Mouse (Mus musculus): Measurements from ENCODE around the gene Sh3pxd2a.
A peak's percentile ranks its signal among the peaks of the same experiment; 100 is the strongest.
"Not testable (repeated sequence)": the region's sequence is repeated elsewhere in the genome, so short reads cannot be mapped to it uniquely, and the experiment has no call there.

Sh3pxd2a gene

DNA sequence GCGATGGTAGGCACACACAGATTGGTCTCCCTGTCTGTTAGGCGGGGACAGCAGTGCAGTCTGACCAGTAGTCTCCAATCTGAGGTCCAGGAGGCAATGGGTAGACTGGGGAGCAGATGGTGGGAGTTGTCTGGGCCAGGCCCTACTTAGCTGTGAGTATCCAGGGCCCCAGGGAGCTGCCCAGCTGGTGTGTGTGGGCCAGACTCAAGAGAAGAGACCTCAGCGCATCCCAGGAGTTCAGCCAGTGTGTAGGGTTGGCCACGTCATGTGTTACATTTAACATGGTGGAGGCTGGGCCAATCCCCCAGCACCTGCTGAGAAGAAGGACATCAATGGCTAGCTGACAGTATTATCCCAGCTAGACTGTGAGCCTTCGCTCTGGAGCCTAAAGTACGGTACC, 56.9 kb downstream of the Sh3pxd2a start:
- no peak for DNase-seq (ENCODE audit: low spot score)

DNA sequence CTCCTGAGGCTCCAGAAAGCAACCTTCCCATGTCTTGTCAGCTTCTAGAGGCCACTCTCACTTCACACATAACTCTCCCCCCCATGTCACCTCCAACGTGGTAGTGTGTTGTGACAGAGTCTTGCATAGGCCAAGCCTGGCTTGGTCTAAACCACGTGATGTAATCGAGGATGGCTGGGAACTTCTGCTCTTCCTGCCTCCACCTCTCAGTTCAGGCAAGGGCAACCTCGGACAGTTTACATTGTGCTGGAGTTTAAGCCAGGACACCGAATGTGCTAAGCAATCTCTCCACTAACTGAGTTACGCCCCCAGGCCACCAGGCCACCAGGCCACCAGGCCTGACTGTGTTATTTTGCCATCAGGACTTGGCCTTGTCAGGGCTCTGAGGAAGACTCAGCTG, 57.7 kb downstream of the Sh3pxd2a start:
- no peak for DNase-seq (ENCODE audit: low spot score)

DNA sequence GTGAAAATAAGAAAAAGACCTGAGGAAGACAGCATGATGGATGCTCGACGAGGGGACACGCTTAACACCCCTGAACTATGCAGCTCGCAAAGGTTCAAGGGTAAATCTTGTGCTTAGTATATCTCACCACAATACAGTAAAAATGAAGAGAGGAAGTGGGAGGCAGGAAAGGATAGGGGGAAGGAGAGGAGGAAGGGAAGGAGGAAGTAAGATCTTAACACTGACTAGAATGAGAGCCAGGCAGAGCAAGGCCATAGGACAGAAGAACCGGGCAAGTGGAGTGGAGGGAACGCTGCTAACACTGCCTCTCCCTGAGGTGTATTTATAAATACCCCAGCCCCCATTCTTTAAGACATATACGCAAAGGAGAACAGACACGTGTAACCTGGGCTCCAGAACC, 58.7 kb downstream of the Sh3pxd2a start:
- no peak for DNase-seq (ENCODE audit: low spot score)

DNA sequence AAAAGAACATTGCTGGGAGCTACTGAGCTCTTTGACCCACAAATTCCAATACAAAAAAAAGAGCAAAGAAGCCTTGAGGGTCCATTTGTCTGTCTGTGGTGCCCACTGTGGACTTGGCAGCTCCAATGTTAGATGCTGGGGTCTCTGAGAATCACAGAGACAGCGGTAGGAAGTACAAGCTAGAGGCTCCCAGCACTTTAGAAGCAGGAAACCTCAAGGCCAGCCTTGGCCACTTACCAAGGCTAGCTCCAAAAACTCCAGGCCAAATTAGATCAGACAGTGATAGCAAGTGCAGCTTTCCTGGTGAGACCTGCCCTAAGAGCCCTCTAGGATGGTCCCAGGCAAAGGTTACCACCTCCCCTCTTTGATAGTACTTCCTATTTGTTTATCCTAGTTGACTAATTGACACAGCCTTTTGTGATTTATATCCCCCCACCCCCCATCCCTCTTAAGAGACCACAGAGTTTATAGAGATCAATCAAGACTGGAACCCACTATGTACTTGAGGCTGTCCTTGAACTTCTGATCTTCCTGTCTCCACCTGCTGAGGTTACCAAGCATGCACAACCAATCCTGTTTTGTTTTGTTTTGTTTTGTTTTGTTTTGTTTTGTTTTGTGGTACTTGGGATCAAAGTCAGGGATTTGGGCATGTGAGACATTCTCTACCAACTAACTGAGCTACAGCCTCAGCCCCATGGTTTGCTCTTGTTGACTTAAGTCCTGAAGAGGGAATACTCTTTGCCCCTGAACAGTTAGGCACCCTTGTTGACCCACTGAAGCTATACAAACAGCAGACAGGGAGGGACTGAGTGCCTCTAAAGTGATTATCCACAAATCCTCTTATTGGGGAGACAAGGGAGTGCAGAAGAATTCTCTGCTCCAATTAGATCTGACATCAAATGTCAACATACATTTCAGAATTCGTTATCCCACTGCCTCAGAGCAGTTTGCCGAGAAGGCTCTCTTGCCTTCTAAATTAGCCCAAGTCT, 60.5 kb downstream of the Sh3pxd2a start:
- no peak for DNase-seq (ENCODE audit: low spot score)

DNA sequence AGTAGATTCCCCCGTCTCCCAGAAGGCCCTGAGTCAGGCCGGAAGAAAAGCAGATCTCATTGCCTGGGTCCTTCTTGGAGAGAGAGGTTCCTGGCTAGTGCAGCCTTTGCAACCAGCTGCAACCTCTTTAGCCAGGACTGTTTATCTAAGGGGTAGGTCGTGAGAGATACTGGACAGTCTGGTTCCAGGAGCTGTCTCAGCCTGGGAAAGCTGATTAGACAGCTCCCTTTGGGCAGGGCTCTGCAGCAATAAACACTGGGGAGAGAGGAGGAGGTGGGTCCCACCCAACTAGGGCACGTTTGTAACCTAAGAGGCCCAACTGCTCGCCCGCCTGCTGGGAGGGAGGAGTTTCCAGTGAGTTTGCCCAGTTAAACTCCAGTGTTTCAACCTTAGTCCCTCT, 61.2 kb downstream of the Sh3pxd2a start:
- DNase-seq (ENCODE audit: low spot score), result peak; percentile 33

DNA sequence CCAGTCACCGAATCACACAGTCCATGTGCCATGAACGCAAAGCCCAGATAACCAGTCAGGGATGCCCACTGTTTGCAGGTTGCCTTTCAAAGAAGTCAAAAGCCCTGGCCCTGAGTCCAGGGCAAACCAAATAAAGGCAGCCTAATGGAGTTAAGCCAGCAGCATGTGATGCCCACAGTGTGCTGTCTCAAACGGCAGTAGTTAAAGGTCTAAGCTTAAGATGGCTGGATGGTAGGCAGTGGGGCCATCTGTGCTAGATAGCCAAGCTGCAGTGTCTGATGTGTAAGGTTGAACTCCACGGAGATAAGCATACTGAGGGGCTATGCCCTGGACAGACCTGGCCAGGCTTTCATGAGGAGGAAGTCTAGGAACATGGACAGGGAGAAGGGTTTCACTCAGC, 61.7 kb downstream of the Sh3pxd2a start:
- no peak for DNase-seq (ENCODE audit: low spot score)

DNA sequence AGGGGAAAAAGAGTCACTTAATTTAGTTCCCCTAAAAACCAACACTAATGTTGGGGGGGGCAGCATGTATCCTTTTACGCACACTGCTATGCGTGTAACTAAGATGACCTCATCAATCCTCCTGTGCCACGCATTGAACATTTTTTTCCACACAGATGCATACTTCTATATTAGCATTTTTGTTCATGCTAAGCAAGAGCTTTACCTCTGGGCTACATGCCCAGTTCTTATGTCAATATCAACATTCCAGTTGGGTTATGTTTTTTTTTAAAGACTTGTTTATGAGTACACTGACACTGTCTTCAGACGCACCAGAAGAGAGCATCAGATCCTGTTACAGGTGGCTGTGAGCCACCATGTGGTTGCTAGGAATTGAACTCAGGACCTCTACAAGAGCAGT, 64.5 kb downstream of the Sh3pxd2a start:
- DNase-seq (ENCODE audit: low spot score), result no peak

DNA sequence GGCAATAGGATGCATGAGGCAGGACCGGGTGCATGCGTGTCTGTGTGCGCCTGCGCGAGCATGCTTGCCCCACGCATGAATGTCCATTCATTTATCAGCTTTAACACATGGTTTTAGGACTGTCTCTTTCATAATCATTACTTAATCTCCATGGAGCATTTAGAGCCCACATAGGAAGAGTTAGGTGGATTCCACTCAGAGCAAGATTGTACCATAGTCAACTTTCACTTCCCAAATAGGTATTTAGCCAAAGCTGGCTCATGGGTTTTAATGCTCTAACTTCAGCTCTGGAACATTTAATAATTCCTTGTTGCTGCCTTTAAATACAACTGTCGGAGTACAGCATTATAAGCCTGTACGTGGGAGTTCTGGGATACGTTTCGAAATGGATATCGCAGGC, 65.2 kb downstream of the Sh3pxd2a start:
- DNase-seq (ENCODE audit: low spot score), result no peak

DNA sequence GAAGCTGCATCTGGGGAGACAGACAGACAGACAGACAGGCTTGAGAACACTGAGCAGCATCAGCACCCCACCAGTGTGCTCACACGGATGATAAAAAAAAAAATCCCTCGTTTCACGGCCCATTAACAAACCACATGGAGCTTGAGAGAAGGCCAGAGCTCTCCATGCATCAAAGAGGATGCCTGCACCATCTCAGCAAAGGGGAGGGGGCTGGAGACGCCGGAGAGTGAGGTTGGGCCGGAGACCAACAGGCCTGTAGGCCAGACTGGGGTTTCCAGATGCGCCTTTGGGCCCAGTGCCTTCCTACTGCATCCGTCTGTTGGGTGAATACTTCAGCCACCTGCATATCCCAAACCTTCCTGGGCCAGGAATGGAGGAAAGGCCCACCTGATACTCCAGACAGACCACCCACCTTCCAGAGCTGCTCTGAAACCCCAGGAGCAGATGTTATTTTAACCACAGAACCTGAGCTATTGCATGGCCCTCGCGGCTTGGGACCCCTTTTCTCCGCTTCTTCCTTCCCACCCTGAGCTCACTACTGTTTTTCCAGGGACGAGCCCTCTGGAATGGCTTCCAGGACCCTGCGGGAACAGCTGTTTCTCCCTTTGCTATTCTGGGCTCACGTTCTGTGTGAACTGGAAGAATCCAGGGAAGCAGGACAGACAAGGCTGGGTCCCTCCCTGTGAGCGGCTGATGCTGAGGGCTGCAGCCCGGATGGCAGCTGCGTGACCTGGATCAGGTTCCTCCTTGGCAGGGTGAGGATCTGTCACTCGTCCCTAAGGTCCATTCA, 66.1 kb downstream of the Sh3pxd2a start:
- DNase-seq (ENCODE audit: low spot score), result no peak

DNA sequence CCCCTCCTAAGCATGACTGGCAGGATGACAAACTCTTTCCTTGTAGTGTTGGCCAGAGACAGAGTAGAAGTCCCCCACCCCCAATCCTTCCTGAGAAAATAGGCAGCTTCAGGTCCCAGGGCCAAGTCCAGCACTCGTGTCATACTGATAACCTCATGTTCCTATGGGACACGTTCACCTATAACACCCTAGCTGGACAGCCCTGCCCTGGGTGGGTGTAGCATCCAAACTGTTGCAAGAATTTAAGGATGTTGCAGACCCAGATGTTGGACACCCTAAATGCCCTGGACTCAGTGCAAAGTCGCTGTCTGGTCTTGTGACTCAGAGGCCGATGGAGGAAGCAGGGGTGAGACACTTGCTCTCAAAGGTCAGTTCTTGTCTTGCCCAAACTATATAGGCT, 68.9 kb downstream of the Sh3pxd2a start:
- DNase-seq (ENCODE audit: low spot score), result no peak

DNA sequence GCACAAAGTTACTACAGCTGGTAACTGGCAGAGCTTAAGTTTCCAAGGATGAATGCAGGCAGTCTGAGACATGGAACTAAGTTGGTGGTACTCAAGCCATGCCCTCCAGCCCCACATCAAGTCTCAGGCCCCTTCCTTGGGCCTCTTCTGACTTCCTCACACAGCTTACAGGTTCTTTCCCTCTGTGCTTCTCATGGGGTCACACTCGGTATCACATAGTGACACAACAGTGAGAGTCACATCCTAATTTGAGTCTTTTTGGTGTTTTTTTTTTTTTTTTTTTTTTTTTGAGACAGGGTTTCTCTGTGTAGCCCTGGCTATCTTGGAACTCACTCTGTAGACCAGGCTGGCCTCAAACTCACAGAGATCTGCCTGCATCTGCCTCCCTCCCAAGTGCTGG, 69.4 kb downstream of the Sh3pxd2a start:
- not testable (repeated sequence) for DNase-seq (ENCODE audit: low spot score)

DNA sequence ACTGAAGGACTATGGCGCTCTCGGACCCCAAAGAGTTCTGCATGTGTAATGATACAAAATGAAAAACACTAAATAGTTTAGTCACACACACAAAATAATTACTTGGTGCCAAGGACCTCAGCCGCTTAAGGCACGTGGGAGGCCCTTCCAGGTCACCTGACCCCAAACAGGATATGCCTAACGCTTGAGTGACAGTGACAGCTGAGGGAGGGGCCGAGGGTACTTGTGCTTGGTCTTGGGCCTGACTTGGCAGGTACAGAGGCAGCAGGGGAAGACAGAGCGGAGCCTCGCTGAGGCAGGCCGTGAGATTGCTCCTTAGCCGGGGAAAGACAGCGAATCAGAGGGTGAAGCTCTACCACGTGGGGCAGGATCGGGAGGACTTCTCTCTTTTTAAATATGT, 73.3 kb downstream of the Sh3pxd2a start:
- DNase-seq (ENCODE audit: low spot score), result no peak

DNA sequence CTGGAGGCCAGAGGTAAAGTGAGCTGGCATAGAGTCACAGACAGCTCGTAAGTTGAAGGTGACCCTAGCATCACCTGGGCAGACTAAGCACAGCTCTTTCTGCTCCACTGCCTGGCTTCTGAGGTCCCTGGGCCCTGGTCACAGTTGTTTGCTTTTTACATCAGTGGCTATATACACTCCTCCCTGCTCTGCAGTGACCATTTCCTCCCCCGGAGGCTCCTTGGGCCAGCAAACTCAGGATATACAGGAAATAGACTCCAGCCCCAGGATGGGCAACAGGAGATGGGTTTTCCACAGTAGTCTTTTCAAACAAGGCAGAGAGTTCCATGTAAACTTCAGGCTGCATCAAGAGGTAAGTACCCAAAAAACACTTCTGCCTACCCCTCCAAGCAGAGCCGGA, 76.3 kb downstream of the Sh3pxd2a start:
- no peak for DNase-seq (ENCODE audit: low spot score)

DNA sequence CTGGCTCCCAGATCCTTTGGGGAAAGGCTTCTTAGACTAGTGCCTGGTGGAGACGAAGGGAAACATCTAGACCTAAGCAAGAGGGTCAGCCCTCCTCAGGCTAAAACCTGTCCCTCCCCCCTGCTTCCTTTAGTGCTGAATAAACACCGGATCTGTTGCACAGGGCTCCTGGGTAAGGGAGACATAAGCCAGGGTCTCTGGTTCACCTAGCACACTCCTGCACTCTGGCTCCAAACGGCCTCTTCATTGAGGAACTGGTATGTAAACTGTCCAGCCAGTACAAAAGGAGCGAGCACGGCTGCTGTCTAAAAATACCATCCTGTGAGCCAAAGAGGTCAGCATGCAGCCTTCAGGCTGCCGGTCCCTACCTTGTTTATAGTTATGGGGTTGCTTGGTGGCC, 76.8 kb downstream of the Sh3pxd2a start:
- no peak for DNase-seq (ENCODE audit: low spot score)

DNA sequence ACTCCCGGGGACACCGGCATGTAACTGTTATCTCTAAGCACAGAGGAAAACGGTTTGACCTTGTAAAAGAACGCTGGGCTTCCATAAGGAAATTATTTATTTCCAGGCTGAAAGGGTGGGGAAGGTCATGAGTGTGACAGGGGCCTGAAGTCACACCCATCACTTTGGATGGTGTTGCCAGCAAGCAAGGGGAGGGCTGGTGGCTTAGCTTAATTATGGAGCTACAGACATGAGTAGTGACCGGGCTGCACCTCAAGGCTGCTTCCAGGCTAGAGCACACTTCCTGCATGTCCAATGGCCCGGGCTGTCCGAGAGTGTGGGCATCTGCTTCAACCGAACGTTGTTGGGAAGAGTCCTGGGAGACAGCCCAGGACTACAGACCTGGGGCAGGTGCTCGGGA, 78.2 kb downstream of the Sh3pxd2a start:
- DNase-seq (ENCODE audit: low spot score), result no peak

DNA sequence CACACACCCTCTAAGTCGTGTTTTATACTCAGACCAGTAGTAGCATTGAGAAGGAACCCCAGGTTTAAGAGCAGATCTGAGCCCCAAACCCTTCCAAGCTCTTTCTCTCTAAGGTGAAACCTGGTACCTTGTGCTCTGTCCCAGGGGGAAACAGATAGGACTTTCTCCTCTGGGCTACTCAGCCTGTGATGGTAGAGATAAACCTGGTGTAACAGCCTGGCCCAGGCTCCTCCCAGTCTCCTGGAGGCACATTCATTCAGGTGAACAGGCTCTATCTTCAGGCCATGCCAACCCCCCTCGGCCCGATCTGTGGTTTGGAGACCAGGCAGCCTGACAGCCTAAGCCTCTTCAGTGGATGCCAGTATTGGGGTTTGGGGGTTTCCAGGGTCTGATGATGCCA, 79.6 kb downstream of the Sh3pxd2a start:
- DNase-seq (ENCODE audit: low spot score), result no peak

DNA sequence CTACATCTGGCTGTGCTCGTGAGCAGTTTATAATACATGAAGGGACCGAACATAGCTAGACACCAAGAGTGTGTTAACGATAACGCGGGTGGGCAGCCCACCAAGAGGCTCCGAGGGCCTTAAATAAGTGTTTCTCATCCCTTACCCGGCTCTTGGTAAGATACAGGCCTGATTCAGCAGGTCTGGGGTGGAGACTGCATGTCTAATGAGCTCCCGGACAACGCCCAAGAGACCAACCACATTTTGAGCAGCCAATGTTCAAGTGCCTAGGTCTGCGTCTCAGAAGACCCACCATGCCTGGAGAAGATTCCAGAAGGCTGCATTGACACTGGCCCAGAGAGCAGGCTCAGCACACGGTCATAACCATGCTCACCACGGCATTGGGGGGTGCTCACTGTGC, 80.2 kb downstream of the Sh3pxd2a start:
- DNase-seq (ENCODE audit: low spot score), result no peak

DNA sequence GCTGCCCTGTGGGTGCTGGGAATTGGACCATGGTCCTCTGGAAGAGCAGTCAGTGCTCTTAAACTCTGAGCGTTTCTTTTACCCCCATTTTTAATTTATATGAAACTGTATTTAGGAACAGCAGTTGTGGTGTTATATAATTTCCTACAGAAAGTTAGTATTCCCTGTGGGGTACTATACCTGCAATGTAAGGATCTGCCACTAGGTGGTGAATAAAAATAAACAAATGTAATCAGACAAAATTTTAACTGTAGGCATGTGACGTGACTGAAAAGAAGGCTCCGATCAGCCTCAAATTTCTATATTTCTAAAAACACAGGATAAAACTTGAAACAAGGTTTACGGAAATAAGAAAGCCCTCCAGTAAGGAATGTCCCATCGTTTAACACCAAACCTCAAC, 81.9 kb downstream of the Sh3pxd2a start:
- no peak for DNase-seq (ENCODE audit: low spot score)

DNA sequence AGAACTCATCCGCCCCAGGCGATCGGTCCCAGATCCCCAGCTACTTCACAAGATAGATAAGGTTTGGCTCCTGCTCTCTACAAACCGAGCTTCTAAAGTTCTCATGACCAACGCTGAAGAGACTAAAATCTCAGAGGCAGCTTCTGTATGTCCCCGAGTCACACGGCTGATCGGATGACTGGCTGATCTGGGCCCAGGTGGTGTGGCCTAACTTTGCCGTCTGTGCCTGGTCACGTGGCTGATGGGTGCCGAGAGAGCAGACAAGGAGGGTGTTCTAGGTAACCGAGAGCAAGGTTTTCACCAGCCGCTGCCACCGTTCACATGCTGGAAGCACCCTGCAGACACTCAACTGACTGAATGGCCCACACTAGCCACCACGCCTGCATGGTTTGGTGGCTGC, 83.2 kb downstream of the Sh3pxd2a start:
- DNase-seq (ENCODE audit: low spot score), result no peak

DNA sequence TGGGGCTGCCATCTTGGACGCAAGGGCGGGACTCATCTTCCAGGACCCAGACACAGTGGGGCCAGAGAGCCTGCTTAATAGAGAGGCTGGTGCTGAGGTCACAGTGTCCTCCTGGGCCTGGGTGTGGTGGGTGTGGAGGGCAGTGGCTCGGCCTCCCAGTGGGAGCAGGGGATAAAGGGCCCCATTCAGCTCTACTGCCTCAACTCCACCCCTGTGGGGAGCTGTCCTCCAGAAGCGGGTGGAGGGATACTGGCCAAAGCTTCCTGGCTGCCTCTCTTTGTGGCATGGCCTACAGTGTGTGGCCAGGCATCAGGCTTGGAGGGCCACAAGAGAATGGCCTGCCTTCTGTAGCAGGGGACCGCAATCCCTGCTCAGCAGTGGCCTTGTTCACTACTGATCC, 85.1 kb downstream of the Sh3pxd2a start:
- DNase-seq (ENCODE audit: low spot score), result no peak

DNA sequence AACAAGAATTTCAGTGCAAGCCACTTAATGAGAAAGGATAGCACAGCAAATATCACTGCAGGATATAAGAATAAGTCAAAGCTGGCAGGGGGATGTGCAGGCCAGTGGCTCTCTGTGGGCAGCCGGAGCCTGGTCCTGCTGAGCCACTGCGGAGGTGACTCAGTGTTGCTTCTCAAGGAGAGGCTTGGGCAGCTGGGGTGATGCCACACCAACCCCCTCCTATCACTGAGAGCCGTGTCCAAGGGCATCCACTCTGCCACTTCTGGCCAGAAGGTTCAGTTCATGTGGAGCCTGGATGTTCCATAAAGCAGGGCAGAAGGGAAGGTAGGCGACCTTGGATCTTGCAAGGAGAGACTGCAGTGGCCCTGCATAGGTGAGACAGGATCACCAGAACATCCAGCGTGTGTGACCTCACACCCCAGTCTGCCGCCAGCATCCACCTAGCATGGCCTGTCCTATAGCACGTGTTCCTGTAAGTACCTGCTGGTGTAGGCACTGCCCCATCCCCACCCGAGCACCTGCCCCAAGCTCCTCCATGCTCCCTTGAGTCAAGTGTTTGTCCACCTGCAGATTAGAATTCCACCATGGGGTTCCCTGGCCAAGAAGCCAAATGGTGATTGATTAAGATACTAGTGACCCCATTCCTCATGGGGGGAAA, 89.2 kb downstream of the Sh3pxd2a start:
- no peak for DNase-seq (ENCODE audit: low spot score)

DNA sequence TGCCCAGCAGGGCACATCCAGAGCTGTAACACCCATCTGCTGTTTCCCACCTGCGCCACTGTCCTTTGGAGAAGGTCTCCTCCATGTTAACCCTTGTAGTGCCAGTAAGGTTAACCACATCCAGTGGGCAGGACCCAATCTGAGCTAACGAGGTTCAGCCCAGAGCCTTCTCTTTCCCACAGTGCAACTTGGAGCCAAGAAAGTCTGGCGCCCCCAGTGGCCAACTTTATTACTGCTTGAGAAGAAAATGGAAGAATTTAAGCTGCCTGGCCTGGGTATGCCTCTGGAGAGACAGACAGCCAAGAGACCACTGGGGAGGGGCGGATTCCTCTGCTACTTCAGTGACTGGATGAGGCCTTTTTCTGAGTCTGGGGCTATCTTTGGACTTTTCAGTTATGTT, 89.8 kb downstream of the Sh3pxd2a start:
- peak; percentile 55 for DNase-seq (ENCODE audit: low spot score)

DNA sequence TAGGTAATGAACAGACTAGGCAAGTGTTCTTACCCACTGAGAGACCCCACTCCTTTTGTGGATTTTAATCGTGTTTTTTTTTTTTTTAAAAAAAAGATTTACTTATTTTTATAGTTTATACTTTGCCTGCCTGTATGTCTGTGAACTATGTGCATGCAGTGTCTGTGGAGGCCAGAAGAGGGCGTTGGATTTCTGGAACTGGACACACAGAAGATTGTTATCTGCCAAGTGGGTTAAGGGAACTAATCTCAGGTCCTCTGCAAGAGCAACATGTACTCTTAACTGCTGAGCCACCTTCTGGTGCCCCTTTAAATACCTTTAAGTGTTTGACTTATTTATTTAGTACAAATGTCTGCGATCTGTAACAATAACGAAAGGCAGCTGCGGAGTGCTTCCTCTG, 92.2 kb downstream of the Sh3pxd2a start:
- no peak for DNase-seq (ENCODE audit: low spot score)

Data from urinary bladder, postnatal 25 days (tissue).